Mouse (Mus musculus) skeletal muscle tissue, adult 2 months (tissue): ENCODE data around the gene P4htm.

ENCODE experiments used
- DNase-seq: peaks from one replicate; pipeline ENCODE4 v3.0.0-alpha.2; 2012; ENCODE audit warnings: low read depth, low spot score

The P4htm gene

DNA sequence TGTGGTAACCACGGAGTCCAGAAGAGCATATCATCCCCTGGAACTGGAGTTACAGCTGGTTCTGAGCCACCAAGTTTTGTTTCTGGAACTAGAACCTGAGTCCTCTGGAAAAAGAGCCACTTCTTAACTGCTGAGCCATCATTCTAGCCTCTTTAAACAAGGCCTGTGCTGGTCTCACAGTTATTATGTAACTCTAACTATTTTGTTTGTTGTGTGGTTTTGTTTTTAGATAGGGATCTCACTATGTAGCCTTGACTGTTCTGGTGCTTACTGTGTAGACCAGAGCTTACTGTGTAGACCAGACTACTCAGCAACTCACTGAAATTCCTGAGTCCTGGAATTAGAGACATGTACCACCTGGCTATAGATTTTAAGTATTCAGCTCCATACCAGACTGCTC, 50.6 kb downstream of the P4htm start:
- DNase-seq: no peak

DNA sequence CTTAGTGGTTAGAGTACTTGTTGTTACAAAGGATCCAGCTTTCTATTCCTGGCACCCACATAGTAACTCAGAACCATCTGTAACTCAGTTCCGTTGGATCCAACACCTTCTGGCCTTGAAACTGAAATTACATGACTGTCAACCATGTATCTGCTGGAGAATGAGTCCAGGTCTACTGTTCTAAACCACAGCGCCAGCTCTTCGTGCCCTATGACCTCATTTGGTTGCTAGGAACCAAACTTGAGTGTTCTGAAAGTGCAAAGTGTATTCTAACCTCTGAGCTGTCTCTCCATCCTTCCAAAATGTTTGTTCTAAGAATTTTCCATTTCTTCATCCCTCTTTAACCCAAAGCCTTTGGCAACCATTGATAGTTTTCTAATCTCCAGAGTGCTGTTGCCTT, 51.5 kb downstream of the P4htm start:
- no peak for DNase-seq

DNA sequence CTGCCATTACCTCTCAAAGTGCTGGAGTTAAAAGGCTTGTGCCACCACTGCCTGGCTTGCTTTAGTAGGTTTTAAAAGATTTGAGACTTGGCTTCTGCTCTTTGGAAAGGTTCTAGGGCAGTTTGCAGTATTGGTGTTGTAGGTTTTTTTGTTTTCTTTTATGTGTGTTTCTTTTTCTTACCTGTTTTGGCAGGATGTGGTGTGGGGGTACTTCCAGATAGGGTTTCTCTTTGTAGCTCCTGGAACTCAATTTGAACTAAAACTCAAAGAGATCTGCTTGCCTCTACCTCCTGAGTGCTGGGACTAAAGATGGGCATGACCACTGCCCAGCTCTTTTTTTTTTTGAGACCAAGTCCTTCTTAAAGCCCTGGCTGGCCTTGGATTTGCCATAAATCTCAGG, 56.6 kb downstream of the P4htm start:
- DNase-seq: no peak

DNA sequence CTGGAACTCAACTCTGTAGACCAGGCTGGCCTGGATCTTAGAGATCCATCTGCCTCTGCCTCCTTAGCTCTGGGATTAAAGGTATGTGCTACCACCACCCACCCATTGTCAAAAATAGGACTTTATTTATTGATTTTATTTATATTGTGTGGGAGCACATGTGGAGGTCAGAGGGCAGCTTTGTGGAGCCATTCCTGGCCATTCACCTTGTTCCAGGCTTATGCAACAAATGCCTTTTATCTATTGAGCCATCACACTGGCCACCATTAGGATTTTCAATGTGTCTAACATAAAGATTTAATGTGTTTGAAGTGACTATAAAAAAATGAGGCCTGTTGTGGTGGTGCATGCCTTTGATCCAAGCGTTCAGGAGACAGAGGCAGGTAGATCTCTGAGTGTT, 66.0 kb downstream of the P4htm start:
- no peak for DNase-seq

DNA sequence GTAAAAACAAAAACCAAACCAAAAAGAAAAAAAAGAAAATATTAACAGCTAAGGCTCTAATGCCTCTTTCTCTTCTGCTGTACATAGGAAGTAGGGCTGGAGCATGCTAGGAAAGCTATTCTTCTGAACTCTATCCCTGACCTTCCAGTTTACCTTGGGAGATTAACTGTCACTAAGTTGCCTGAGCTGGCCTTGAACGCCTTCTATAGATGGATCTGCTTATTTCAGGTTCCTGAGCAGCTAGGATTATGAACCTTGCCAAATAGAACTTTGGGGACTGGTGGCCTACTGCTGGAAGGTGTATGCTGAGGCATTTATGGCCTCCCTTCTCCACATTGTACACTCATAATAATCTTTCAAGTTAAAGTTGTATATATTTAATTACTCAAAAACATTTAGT, 66.5 kb downstream of the P4htm start:
- DNase-seq: no peak
